Mouse (Mus musculus) midbrain, embryonic 11.5 days (tissue): ENCODE measurements around the gene Ppp1r12a. TPM values are rescaled to one million over a fixed set of nuclear protein-coding genes. Genes with fewer than 3 reads are reported as not detected.

Source experiments
- ATAC-seq: fragments of 200-750 bp; cut with Nextera tagmentation; 2 replicates; pipeline ENCODE4 v1.8.0; 2017; ENCODE audit warnings: moderate TSS enrichment, moderate library complexity; ENCODE audit not compliant: low FRiP score
- DNase-seq: peaks from one replicate; pipeline ENCODE4 v3.0.0; 2015; ENCODE audit warnings: low spot score; ENCODE audit errors: missing footprints
- H3K27ac ChIP-seq: fragments of 300-500 bp; sonication (generic); 2 replicates; pipeline ENCODE4 v1.5.1; 2014; ENCODE audit warnings: low read depth, low read length
- H3K27me3 ChIP-seq: fragments of 300-500 bp; sonication (generic); 2 replicates; pipeline ENCODE4 v1.6.1; 2014; ENCODE audit warnings: mild to moderate bottlenecking, low read length, moderate library complexity, mixed read lengths; ENCODE audit not compliant: control insufficient read depth, insufficient read depth
- H3K36me3 ChIP-seq: fragments of 300-500 bp; sonication (generic); 2 replicates; pipeline ENCODE4 v1.6.1; 2014; ENCODE audit warnings: mild to moderate bottlenecking, low read length, moderate library complexity, mixed read lengths; ENCODE audit not compliant: control insufficient read depth, insufficient read depth
- H3K4me1 ChIP-seq: fragments of 300-500 bp; sonication (generic); 2 replicates; pipeline ENCODE4 v1.6.1; 2014; ENCODE audit warnings: low read length; ENCODE audit not compliant: control insufficient read depth, insufficient read depth
- H3K4me2 ChIP-seq: fragments of 300-500 bp; sonication (generic); 2 replicates; pipeline ENCODE4 v1.6.1; 2014; ENCODE audit warnings: mild to moderate bottlenecking, moderate library complexity
- H3K4me3 ChIP-seq: fragments of 300-500 bp; sonication (generic); 2 replicates; pipeline ENCODE4 v1.5.1; 2014; ENCODE audit warnings: low read depth, low read length
- H3K9ac ChIP-seq: fragments of 300-500 bp; sonication (generic); 2 replicates; pipeline ENCODE4 v1.6.1; 2014; ENCODE audit warnings: low read length
- H3K9me3 ChIP-seq: fragments of 300-500 bp; sonication (generic); 2 replicates; pipeline ENCODE4 v1.6.1; 2016; ENCODE audit warnings: low read length; ENCODE audit not compliant: control insufficient read depth
- WGBS: fragments of 180-500 bp; shearing (Covaris S2); extraction: QIAGEN DNeasy Blood & Tissue Kit; methylation state at CpG from one replicate; pipeline ENCODE4 v1.1.7; 2014; 5-methylcytosine and 5-hydroxymethylcytosine counted together
- polyA plus RNA-seq: library from polyadenylated mRNA; unstranded; fragments of >200 nt; fragmentation: Nextera tagmentation; extraction: Ambion mirVana; gene quantifications from 2 replicates; pipeline ENCODE4 v1.2.1, GENCODE M21; 2014

Gene Ppp1r12a
- polyA plus RNA-seq, 1 experiment from 2014 or later = 78.6 TPM

- H3K4me2 ChIP-seq = no peak overlapping the region
- no peak overlapping the region for H3K9ac ChIP-seq
- H3K27me3 ChIP-seq = no peaks in the 10 kb centered on the region
- no peak overlapping the region for H3K4me3 ChIP-seq
- no peaks in the 10 kb centered on the region for H3K9me3 ChIP-seq
- H3K27ac ChIP-seq = no peak overlapping the region
- no peaks in the 10 kb centered on the region for H3K4me1 ChIP-seq
- DNase-seq = peak; percentile 73
- H3K36me3 ChIP-seq = no peaks in the 10 kb centered on the region
- no peak for ATAC-seq
Observed at GRCm38 (mm10) chr10:108203440-108203839, 41.4 kb downstream of the Ppp1r12a start.

GRCm38 (mm10) chr10:108209396-108209795 is 47.4 kb downstream of the Ppp1r12a start:
- Histone ChIP-seq H3K36me3 (no peaks in the 10 kb centered on the region), H3K27me3 (no peaks in the 10 kb centered on the region), H3K4me2 (no peak overlapping the region), H3K27ac (no peak overlapping the region), H3K9ac (no peak overlapping the region), H3K4me3 (no peak overlapping the region), H3K4me1 (no peaks in the 10 kb centered on the region), H3K9me3 (no peaks in the 10 kb centered on the region)
- ATAC-seq = peak; percentile 27; the same call in 1 of the 2 replicates
- peak; percentile 45 for DNase-seq
- WGBS = 90% methylated on average over 5 of the region's 5 CpGs

- Histone ChIP-seq H3K4me2 (no peak overlapping the region), H3K9me3 (no peaks in the 10 kb centered on the region), H3K4me1 (no peaks in the 10 kb centered on the region), H3K27ac (no peak overlapping the region), H3K4me3 (no peak overlapping the region), H3K27me3 (no peaks in the 10 kb centered on the region), H3K36me3 (peaks cover 4% of the 10 kb centered on the region), H3K9ac (no peak overlapping the region)
- no peak for ATAC-seq
- DNase-seq = no peak
- 92% methylated on average over 5 of the region's 5 CpGs for WGBS
Observed at GRCm38 (mm10) chr10:108224413-108224812, 62.4 kb downstream of the Ppp1r12a start.

GRCm38 (mm10) chr10:108237049-108237448 is 75.1 kb downstream of the Ppp1r12a start:
- WGBS = 95% methylated on average over 3 of the region's 3 CpGs
- no peaks in the 10 kb centered on the region for H3K4me1 ChIP-seq
- ATAC-seq = no peak
- H3K27me3 ChIP-seq = no peaks in the 10 kb centered on the region
- H3K36me3 ChIP-seq = 0 out of 2 replicates have a peak, but pooled peaks cover 2% of the 10 kb centered on the region
- no peak overlapping the region for H3K4me3 ChIP-seq
- no peaks in the 10 kb centered on the region for H3K9me3 ChIP-seq
- H3K4me2 ChIP-seq = no peak overlapping the region
- no peak for DNase-seq
- no peak overlapping the region for H3K27ac ChIP-seq
- no peak overlapping the region for H3K9ac ChIP-seq

- Histone ChIP-seq H3K4me2 (no peak overlapping the region), H3K27me3 (no peaks in the 10 kb centered on the region), H3K9me3 (no peaks in the 10 kb centered on the region), H3K9ac (no peak overlapping the region), H3K4me3 (no peak overlapping the region), H3K27ac (no peak overlapping the region), H3K36me3 (no peaks in the 10 kb centered on the region; the same call in 1 of the 2 replicates), H3K4me1 (no peaks in the 10 kb centered on the region)
- ATAC-seq (no peak), DNase-seq (no peak)
- 93% methylated on average over 10 of the region's 10 CpGs for WGBS
Observed at GRCm38 (mm10) chr10:108239061-108239460, 77.1 kb downstream of the Ppp1r12a start.

GRCm38 (mm10) chr10:108250710-108251109 is 88.7 kb downstream of the Ppp1r12a start:
- no peak for DNase-seq
- Histone ChIP-seq H3K4me1 (no peaks in the 10 kb centered on the region), H3K27ac (no peak overlapping the region), H3K9ac (no peak overlapping the region), H3K4me3 (no peak overlapping the region), H3K27me3 (no peaks in the 10 kb centered on the region), H3K9me3 (no peaks in the 10 kb centered on the region), H3K36me3 (no peaks in the 10 kb centered on the region; the same call in 1 of the 2 replicates), H3K4me2 (no peak overlapping the region)
- ATAC-seq = 0 out of 2 replicates have a peak, but pooled peaks have one; percentile 24
- 82% methylated on average over 12 of the region's 12 CpGs for WGBS

- Histone ChIP-seq H3K27me3 (no peaks in the 10 kb centered on the region), H3K27ac (no peak overlapping the region), H3K9me3 (no peaks in the 10 kb centered on the region), H3K4me1 (no peaks in the 10 kb centered on the region), H3K4me3 (no peak overlapping the region), H3K36me3 (no peaks in the 10 kb centered on the region; the same call in 1 of the 2 replicates), H3K9ac (no peak overlapping the region), H3K4me2 (no peak overlapping the region)
- ATAC-seq = no peak
- WGBS = 57% methylated on average over 1 of the region's 2 CpGs
- no peak for DNase-seq
Observed at GRCm38 (mm10) chr10:108251181-108251580, 89.2 kb downstream of the Ppp1r12a start.

- Histone ChIP-seq H3K9ac (no peak overlapping the region), H3K4me2 (no peak overlapping the region), H3K4me1 (no peaks in the 10 kb centered on the region), H3K27ac (no peak overlapping the region), H3K36me3 (no peaks in the 10 kb centered on the region; the same call in 1 of the 2 replicates), H3K9me3 (no peaks in the 10 kb centered on the region), H3K27me3 (no peaks in the 10 kb centered on the region), H3K4me3 (no peak overlapping the region)
- 89% methylated on average over 7 of the region's 7 CpGs for WGBS
- DNase-seq (peak; percentile 82), ATAC-seq (no peak)
Observed at GRCm38 (mm10) chr10:108255812-108256376, 93.9 kb downstream of the Ppp1r12a start.

- H3K4me2 ChIP-seq = no peak overlapping the region
Observed at GRCm38 (mm10) chr10:108260931-108261330, 98.9 kb downstream of the Ppp1r12a start.

More at GRCm38 (mm10) chr10:108260931-108261330, 98.9 kb downstream of the Ppp1r12a start:
- Histone ChIP-seq H3K4me3 (no peak overlapping the region), H3K4me1 (no peaks in the 10 kb centered on the region), H3K36me3 (no peaks in the 10 kb centered on the region; the same call in 1 of the 2 replicates), H3K9me3 (no peaks in the 10 kb centered on the region), H3K27me3 (no peaks in the 10 kb centered on the region), H3K27ac (no peak overlapping the region), H3K9ac (no peak overlapping the region)
- 94% methylated on average over 10 of the region's 10 CpGs for WGBS
- DNase-seq = no peak
- no peak for ATAC-seq
